Mouse (Mus musculus) T-helper 1 cell (primary cell): ENCODE measurements at regions not wholly inside any gene's neighbourhood (a gene's known extent, or its start where the extent isn't known, plus 50 kb on each side); places are given as distances from the start of the nearest gene placed in this dataset.
"Not testable (repeated sequence)": the region's sequence is repeated elsewhere in the genome, so short reads cannot be mapped to it uniquely, and the experiment has no call there.

ENCODE experiments used
- in situ Hi-C: fragments of 300-600 bp; cut with MboI, MseI; formaldehyde crosslinking; loops from one replicate; pipeline ENCODE4 v1.15.1; 2025; ENCODE audit warnings: high pct_unique_total_duplicates

DNA sequence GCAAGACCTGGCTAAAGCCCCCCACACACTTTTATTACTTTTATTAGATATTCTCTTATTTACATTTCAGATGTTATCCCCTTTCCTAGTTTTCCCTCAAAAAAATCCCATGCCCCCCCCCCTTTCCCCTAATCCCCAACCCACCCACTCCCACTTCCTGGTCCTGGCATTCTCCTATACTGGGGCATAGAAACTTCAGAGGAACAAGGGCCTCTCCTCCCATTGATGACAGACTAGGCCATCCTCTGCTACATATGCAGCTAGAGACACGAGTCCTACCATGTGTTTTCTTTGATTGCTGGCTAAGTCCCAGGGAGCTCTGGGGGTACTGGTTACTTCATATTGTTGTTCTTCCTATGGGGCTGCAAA, 116.8 kb downstream of the Rfpl4b start:
- in situ Hi-C loops: not testable (repeated sequence)

DNA sequence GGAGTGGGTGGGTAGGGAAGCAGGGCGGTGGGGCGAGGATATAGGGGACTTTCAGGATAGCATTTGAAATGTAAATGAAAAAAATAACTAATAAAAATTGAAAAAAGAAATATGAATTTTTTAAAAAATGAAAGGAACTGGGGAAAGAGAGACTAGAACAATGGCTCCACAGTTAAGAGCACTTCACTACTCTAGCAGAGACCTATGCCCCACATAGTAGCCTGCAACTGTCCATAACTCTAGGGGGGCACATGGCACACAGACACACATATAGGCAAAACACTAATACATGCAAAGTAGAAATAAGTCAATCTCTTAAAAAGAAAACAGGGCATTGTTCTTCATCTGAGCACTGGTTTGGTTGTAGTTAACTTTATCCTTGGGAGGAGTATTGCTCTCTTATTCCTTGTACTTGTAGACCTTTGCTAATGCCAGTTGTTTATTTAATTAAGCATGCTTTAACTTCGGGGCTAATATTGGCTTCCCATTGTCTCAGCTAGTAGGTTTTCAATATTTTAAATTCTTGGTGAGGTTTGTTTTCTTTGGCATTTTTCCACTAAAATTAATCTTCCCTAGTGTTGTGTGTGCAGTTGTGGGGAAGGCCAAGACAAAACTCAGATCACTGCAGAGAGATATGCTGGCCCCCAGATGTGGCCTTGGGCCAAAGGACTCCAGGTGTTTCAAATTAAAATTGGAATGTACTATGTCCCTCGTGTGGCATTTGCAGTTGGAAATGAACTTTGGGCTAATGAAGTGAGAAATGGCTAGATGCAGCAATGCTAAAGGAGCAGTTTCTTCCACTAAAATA, 117.4 kb downstream of the Rfpl4b start:
- in situ Hi-C loops: no loop called here

DNA sequence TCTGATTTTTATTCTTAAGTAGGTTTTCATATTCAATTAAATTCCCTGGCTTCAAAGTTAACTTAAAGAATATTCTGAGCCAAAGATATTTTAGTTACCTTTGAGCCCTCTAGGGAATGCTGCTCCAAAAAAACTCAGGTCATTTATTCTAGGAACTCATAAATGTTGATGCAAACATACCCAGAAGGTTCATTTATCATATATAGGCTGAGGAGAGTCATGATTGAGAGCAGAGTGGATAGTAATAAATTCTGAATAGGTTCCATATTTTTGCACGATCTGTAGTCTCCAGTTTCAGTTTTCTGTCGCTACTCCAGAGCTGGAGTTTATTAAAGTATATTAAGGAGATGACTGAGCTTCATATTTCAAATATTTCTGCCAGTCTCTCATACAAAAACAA, 144.1 kb downstream of the Rfpl4b start:
- in situ Hi-C loops: no loop called here

DNA sequence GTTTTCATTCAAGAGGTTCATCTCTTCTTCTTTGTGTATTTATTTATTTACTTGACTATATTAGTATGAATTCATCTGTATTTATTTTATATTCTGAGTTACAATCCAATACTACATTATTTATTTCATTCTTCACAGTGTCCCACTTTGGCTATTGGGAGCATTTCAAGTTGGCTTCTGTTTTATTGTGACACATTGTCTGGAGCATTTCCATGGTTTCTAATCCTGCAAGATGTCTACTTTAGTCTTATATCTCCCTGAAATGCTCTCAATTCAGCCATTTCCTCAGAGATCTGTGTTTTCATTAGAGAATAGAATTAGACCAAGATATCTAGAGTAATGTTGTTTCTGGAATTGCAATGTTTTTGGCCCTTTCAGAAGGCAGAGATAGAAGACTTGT, 153.0 kb downstream of the Rfpl4b start:
- in situ Hi-C loops: no loop called here

DNA sequence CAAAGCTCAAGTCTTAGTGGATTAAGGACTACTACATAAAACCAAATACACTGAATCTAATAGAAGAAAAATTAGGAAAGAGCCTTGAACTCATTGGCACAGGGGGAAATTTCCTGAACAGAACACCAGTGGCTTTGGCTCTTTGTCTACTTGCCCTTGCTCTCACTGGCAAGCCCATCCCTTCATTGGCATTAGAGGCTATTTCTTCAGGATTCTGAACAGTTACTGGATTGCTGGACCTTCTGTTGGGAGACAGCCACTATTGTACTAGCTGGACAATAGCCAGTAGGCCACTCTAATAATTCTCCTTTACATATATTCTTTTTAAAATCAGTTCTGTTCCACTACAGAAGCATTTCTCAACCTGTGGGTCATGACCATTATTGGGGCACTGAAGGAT, 153.7 kb downstream of the Rfpl4b start:
- in situ Hi-C loops: no loop called here

DNA sequence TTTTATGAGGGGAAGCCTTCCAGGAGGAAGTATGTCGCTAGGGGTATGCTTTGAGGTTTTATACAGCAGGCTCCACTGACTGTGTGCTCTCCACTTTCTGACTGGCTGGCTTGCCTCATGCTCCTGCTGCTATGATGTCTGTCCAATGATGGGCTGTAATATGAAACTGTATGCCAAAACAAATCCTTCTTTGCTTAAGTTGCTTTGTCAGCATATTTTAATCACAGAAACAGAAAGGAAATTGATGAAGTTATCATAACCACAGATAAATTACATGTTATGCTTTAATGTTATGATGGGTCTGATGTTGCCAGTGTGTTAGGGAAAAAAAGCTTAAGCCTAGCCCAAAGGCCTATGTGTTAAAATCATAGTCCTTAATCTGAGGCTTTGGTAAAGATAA, 185.9 kb downstream of the Rfpl4b start:
- in situ Hi-C loops: loop anchor here (5.0 kb wide), 1 partner anchor 107 kb away; no protein-coding TSS in a partner anchor

DNA sequence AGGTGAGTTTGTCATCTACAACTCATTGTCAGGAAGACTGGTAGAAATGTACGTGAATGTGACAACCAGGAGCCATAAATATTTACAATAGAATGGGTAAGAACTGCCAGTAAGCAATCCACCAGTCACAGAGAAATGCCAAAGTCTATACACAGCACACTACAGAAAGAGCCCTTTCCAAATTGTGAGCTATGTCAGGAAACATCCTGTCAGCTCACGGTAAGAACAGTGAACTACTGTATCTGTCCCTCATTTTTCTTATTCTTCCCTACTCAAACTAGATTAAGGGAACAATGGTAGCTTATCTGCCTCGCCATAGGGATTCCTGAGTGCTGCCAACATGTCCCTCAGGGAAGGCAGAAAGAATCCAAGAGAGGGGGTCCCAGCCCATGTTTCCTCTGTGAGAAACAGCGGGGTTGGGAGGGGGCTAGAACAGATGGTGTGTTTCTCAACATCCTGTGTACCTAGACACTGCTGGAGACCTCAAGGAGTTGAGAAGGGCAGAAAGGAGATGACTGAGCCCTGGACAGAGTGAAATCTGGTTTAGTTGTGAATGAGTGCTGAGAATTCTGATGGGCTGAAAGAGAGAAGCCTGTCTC, 191.6 kb downstream of the Rfpl4b start:
- in situ Hi-C loops: no loop called here

DNA sequence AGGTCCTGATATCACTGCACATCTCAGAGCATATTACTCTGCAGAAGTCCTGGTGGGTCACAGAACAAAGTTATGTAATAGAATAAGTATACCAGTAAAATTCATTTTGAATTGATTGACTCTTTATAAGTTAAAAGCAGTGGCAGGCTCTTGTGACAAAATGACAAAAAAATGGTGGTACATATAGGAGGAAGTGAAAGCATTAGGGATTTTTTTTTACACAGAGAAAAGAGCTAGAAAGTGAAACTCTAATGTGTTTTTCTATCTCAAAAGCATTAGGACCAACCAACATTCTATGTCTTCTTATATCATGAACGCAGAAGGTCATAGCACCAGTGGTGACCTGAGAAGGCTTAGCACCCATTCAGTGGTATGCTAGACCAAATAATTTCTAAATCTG, 198.2 kb downstream of the Rfpl4b start:
- in situ Hi-C loops: no loop called here

DNA sequence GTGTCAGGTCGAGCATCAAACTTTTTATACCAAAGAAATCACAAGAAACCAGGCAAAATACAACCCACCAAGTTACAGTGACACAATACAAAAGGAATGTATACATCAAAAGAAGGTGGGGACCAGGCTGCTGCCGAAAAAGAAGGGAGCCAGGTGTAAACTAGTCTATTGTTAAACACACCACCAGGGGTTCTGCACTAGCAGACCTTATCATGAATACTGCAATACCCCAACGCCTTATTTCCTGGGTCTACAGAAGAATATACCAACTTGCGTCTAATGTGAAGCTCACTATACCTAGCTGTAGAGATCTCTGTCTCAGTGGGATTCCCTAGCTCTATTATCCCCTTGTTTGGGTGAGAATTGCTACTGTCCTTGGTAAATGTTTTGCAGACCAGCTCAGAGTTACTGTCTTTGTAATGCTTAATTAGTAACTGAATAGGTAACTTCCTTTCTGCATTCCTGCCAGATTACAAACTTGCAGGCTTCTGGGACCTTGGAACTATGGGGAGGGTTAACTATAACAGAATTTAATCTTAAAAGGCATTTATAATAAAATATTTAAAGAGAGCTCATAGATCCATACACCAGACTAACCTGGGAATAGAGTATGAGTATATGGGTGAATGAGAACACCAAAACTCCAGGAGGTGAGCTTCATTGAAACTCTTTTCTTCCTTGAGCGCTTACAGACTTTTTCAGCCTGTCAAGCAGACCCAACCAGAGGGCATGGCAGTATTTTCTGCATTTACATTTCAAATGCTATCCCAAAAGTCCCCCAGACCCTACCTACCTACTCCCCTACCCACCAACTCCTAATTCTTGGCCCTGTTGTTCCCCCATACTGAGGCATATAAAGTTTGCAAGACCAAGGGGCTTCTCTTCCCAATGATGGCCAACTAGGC, 211.7 kb downstream of the Rfpl4b start:
- in situ Hi-C loops: no loop called here

DNA sequence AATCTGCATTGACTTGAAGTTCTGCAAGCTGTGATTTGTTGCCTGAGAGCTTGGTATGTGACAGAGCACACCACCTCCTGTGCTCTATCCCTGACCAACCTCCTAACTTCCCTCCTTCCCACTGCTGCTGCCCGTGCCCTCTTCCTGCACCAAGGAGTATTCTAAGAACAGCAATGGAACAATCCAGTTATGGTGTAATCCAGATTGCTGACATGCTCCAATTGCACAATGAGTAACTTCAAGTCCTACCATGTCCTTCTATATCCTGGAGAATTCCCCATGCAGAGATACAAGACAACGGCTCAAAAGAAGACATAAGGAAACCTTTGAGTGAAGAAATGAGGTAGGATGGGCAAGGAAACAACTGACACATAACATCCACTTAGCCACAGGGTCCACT, 235.5 kb downstream of the Rfpl4b start:
- in situ Hi-C loops: no loop called here

DNA sequence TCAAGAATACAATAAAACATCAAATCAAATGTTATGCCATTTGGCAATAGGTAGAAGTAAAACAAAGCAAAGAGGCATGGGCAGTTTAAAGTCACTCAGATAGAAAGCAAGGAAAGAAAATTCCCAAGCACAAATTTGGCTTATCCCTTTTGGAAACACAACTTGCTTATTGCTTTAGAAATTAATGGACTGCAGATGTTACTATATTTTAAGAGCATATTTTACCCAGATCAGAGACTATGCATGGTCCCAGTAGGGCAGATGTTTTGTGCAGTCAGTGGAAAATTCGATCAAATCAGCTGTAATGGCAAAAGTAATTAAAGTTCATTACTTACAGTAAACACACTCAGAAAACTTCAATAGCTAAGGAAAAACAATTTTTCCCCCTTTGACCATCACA, 245.9 kb downstream of the Rfpl4b start:
- in situ Hi-C loops: no loop called here

DNA sequence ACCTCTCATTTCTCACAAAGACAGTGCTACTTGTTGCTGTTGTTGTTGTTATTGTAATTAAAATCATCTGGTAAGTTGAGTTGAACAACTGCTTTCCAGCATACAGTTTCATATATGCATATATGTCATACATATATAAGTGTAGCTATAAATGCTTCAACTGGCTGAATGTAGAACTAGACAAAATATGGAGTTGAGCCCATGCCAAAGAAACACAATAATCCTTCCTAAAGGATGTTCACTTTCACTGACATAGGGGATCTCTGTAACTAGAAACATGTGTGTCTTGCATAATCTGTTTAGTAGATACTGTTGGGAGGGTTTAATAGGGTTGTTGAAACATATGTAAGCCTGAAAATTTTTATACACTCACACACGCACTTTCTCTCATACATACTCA, 247.9 kb downstream of the Rfpl4b start:
- in situ Hi-C loops: no loop called here

DNA sequence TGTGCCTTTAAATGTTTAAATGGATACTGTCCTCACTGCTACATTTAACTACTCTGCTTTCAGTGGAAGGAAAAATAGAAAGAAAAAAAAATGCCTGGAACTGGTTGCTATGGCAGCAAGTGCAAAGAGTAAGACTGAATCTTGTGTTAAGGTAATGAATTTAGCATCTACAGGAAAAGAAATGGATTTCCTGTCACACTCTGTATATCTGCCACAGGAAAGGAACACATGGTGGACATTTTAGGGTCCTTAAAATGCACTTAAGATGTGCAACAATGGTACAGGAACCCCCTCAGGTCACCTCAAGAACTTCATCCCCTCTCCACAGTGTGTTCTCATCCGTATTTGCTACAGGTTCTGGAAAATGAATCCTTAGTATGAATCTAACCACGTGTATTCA, 248.4 kb downstream of the Rfpl4b start:
- in situ Hi-C loops: no loop called here

DNA sequence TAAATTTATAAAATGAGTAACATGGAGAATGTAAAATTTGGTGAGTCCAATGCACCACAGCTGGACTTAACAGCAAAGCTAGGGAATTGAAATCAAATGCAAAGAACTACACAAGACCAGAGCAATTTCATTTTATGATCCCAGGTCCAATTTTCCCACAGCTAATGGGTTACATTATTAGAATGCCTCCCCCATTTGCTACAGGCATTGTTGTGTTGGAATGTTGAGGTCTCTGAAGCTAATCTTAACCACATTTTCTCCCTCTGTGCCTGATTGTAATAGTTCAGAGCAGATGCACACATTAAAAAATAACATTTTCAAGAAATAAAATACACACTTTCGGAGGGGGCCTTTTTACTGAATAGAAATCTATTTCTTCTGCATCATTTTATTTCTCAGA, 254.3 kb downstream of the Rfpl4b start:
- in situ Hi-C loops: no loop called here

DNA sequence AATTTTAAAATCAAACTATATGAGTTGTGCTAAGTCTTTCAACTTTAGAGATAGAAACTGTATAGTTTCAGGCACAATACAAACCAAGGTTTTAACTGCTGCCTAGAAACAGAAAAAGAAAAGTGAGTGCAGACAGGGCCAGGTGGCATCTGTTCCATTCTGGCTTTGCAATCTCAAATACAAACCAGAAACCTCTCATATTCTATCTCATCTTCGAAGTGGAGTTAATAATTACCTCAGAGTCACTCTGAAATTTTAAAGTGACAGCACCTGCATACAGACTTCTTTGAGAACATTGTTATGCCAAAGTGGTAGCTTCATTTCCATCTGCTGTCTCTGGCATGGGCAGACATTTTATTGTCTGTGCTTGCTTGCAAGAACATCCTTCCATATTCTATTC, 255.2 kb downstream of the Rfpl4b start:
- in situ Hi-C loops: no loop called here

DNA sequence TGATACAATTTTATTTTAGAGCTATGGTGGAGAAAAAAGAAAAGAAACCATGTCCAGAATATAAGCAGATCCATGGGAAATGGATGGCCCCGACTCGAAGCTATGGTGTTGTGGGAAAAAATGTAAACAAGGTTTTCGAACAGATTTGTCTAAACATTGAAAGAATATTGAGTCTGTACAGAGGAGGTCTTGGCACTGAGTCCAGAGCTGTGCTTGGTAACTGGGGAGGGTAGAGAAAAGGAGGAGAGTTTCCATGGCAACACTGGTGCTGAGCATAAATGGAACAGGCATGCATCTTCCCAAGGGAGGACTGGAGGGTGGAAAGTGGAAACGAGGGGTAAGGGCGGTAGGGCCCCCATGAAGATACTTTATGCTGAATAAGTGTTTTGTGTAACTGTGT, 266.5 kb downstream of the Rfpl4b start:
- in situ Hi-C loops: loop anchor here (10.0 kb wide), 1 partner anchor 1540 kb away; no protein-coding TSS in a partner anchor

DNA sequence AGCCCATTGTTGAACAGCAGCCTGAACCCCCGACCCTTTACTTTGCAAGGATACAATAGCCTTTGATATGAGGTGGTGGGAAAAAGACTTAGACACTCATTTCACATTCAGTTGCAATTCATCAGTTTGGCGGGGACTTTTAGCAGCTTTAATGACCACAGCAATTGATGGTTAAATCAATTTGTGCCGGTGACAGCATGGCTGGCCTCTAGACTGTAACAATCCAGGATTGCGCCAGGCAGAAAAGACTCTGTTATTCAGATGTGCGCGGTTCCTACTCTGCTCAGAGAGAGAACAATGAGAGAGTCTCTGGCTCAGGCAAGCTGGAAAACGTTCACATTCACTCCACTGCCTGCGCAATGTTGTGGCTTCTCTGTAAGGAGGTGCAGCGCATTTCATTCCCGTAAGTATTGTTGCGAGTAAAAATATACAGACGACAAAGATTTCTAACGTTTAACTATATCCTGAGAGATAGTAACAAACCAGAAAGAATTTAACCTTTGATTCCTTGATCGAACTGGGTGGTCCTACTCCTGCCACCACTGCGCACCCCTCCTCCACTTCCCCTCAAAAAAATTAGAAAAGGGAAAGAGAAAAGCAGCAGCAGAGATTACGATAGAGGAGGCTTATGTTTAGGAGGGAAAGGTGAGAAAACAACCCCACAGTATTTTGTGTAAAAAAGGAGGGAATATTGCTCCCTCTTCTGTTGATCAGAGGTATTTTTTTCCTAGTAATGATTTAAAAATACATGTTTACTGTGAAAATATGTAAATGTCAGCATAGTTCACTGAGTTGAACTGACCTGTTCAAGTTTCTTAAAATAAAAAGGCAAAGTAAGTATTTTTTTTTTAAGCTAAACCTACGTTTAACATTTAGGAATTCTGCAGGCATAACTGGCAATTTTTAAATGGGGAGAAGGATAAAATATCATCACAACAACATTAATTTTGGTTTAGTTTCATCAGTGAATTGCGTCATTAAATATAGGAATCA, 267.6 kb downstream of the Rfpl4b start:
- in situ Hi-C loops: loop anchor here (10.0 kb wide), 1 partner anchor 1539 kb away; no protein-coding TSS in a partner anchor

DNA sequence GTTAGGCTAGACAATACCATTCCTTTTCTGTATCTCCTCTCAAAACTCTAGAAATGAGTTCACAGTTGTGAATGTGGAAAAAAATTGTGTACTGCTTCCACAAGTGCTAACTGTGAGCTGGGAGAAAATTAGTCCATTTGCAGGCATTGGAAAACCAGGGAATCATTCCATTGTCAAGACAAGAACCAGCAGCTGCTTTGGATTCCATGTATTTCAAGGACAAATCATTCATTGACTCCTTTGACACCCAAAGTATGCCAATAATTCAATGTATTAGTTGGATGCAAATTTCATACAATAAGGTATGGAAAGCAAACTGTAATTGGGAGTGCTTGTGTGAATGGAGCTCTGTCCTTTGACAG, 268.3 kb downstream of the Rfpl4b start:
- in situ Hi-C loops: loop anchor here (10.0 kb wide), 1 partner anchor 1539 kb away; no protein-coding TSS in a partner anchor

DNA sequence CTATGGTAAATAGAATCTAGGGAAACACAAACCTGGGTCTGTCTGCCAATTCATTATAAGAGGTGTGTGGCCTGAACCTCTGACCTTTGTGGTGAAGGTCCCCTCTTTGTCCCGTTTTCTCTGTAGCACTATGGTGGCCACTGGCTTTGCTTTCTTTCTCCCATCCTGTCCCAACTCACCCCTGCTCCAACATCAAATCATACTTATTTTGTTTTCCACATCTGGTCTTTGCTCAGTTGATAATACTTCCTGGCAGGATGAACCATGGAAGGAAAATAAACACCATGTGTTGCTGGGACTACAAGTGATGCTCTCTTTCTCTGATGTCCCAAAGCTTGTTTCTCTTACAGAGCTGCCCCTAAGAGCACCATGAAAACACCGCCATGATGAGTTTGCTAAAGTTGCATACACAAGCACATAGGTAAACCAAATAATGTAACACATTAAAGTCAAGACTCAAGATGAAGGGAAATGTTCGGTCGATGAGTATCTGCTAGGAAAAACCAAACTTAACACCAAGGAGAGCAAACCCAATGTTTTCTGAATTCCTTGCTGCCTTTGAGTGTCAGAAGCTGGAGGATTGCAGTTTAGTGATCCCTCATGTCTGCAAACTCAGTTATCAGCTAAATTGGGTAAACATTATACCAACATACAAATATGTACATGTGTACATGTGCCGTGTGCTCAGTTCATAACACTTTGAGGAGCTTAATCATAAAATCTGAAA, 269.1 kb downstream of the Rfpl4b start:
- in situ Hi-C loops: loop anchor here (10.0 kb wide), 1 partner anchor 1538 kb away; no protein-coding TSS in a partner anchor

DNA sequence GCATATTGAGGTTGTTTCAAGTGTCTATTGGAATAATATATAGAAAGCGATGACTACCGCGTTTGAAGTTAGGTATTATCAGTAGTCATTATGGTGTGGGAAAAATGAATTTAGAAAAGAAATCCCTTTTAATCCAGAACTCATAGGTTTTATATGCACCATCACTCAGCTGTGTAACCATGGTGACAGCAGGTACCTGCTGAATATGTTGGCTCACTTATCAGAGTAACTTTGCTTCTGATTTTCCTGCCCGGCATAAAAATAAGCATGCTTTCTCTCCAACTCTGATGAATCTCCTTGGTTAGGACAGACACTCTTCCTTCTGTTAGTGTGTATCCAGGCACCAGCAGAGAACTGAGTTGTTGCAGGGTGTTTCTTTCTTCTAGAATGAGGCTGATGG, 281.5 kb downstream of the Rfpl4b start:
- in situ Hi-C loops: no loop called here
